Mouse (Mus musculus): ENCODE results near the gene Fanca. TPM values are rescaled to one million over a fixed set of nuclear protein-coding genes. Genes with fewer than 3 reads are reported as not detected.
A peak's percentile ranks its signal among the peaks of the same experiment; 100 is the strongest.

The Fanca gene
- total and polyA plus RNA-seq, 2 experiments from 2014 or later: 3.3 to 17.6 TPM

GRCm38 (mm10) chr8:123250940-123251339 lies 67.4 kb downstream of the Fanca start:
- DNase-seq (ENCODE audit: low spot score) (no peak), ATAC-seq (ENCODE audit: low FRiP score) (no peak)
- H3K4me3 ChIP-seq (ENCODE audit: low read depth, low read length): no peak overlapping the region
- no peak for TF ChIP-seq CTCF (IDR thresholded peaks at IDR 0.05)
- no peak overlapping the region for H3K9ac ChIP-seq (replicated peaks; ENCODE audit: low read length, poor library complexity, severe bottlenecking)
- no peaks in the 10 kb centered on the region for H3K27me3 ChIP-seq (ENCODE audit: insufficient read depth, low read length)
- WGBS: 93% methylated on average over 5 of the region's 5 CpGs
- peaks cover 49% of the 10 kb centered on the region for H3K36me3 ChIP-seq (ENCODE audit: insufficient read depth, low read length)
- peaks cover 11% of the 10 kb centered on the region; the same call in 1 of the 2 replicates for H3K4me1 ChIP-seq (ENCODE audit: insufficient read depth, low read length)
- H3K27ac ChIP-seq (ENCODE audit: low read depth, low read length): no peak overlapping the region
- no peaks in the 10 kb centered on the region for H3K9me3 ChIP-seq (ENCODE audit: low read length)
- H3K4me2 ChIP-seq (ENCODE audit: low read depth, low read length, poor library complexity, severe bottlenecking): no peak overlapping the region

DNA sequence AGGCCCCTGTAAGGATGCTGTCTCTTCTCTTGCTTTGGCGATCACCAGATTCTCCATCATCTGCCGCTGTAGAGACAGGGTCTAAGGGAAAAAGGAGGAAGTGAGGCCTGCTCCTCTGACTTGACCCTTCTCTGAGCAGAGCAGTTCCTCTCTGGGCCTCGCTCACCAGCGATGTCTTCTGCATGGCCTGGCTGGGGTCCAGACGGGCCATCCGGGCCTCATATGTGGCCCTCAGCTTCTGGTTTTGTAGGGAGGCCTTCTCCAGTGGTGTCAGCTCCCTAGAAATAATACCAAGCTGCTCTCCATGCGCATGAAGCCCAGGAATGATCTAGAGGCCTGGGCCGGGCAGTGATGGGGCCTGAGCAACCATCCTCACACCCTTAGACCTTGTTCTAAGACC lies 69.8 kb downstream of the Fanca start:
- Histone ChIP-seq H3K36me3 (ENCODE audit: insufficient read depth, low read length) (peaks cover 69% of the 10 kb centered on the region), H3K4me3 (ENCODE audit: low read depth, low read length) (no peak overlapping the region), H3K27ac (ENCODE audit: low read depth, low read length) (no peak overlapping the region), H3K4me2 (ENCODE audit: low read depth, low read length, poor library complexity, severe bottlenecking) (no peak overlapping the region), H3K4me1 (ENCODE audit: insufficient read depth, low read length) (peaks cover 6% of the 10 kb centered on the region; the same call in 1 of the 2 replicates), H3K9ac (replicated peaks; ENCODE audit: low read length, poor library complexity, severe bottlenecking) (no peak overlapping the region), H3K27me3 (ENCODE audit: insufficient read depth, low read length) (no peaks in the 10 kb centered on the region), H3K9me3 (ENCODE audit: low read length) (no peaks in the 10 kb centered on the region)
- 92% methylated on average over 8 of the region's 8 CpGs for WGBS
- DNase-seq (ENCODE audit: low spot score) (no peak), ATAC-seq (ENCODE audit: low FRiP score) (no peak)
- no peak for TF ChIP-seq CTCF (IDR thresholded peaks at IDR 0.05)

- no peak for ATAC-seq (ENCODE audit: low FRiP score)
- TF ChIP-seq CTCF (IDR thresholded peaks at IDR 0.05): no peak
- no peaks in the 10 kb centered on the region for H3K9me3 ChIP-seq (ENCODE audit: low read length)
- peaks cover 3% of the 10 kb centered on the region; the same call in 1 of the 2 replicates for H3K4me1 ChIP-seq (ENCODE audit: insufficient read depth, low read length)
- no peak overlapping the region for H3K27ac ChIP-seq (ENCODE audit: low read depth, low read length)
- no peak overlapping the region for H3K4me3 ChIP-seq (ENCODE audit: low read depth, low read length)
- H3K9ac ChIP-seq (replicated peaks; ENCODE audit: low read length, poor library complexity, severe bottlenecking): no peak overlapping the region
- H3K4me2 ChIP-seq (ENCODE audit: low read depth, low read length, poor library complexity, severe bottlenecking): no peak overlapping the region
- WGBS: 98% methylated on average over 6 of the region's 6 CpGs
- no peak for DNase-seq (ENCODE audit: low spot score)
- H3K27me3 ChIP-seq (ENCODE audit: insufficient read depth, low read length): no peaks in the 10 kb centered on the region
- H3K36me3 ChIP-seq (ENCODE audit: insufficient read depth, low read length): peaks cover 77% of the 10 kb centered on the region
Observed at GRCm38 (mm10) chr8:123247748-123248147, 70.6 kb downstream of the Fanca start.

DNA sequence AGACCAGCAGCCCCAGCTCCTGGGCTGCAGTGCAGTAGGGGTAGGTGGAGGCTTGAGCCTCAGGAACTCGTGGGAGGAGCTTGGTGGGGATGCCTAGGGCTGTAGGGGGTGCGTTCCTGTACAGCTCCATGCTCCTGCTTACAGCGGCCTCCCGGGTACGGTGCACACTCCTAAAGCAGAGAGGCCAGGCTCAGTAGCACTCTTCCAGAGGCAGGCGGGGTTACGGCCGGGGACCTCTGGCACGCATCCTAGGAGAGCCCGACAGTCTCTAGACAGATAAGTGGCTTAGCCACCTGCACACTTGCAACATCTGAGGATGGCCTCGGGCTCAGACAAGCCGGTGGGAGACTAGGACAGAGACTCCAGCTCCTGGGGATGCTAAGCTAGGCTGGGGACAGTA lies 72.8 kb downstream of the Fanca start:
- no peak overlapping the region for H3K4me3 ChIP-seq (ENCODE audit: low read depth, low read length)
- H3K27me3 ChIP-seq (ENCODE audit: insufficient read depth, low read length): no peaks in the 10 kb centered on the region
- no peaks in the 10 kb centered on the region for H3K4me1 ChIP-seq (ENCODE audit: insufficient read depth, low read length)
- ATAC-seq (ENCODE audit: low FRiP score) (no peak), DNase-seq (ENCODE audit: low spot score) (no peak)
- peaks cover 77% of the 10 kb centered on the region for H3K36me3 ChIP-seq (ENCODE audit: insufficient read depth, low read length)
- 93% methylated on average over 12 of the region's 12 CpGs for WGBS
- no peaks in the 10 kb centered on the region for H3K9me3 ChIP-seq (ENCODE audit: low read length)
- H3K9ac ChIP-seq (replicated peaks; ENCODE audit: low read length, poor library complexity, severe bottlenecking): no peak overlapping the region
- H3K27ac ChIP-seq (ENCODE audit: low read depth, low read length): no peak overlapping the region
- TF ChIP-seq CTCF (IDR thresholded peaks at IDR 0.05): no peak
- no peak overlapping the region for H3K4me2 ChIP-seq (ENCODE audit: low read depth, low read length, poor library complexity, severe bottlenecking)

DNA sequence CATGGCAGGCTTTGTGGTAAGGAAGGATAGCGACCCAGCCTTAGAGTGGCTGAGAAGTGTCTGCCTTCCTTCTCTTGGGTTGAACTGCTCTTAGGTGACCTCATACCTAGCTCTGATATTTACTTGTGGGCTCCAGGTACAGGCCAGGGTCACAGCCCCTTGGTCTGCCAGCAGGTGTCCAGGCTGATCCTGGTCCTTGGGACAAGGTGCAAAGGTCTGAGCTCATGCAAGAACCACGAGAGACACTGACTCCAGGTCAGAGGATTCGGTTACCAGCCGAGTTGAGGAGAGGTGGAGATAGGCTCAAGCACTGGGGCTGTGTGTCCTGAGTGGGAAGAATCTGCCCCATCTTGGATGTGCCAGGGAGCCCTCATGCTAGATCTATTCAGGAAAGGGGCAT lies 74.0 kb downstream of the Fanca start:
- 94% methylated on average over 4 of the region's 4 CpGs for WGBS
- DNase-seq (ENCODE audit: low spot score) (no peak), ATAC-seq (ENCODE audit: low FRiP score) (no peak)
- no peak for TF ChIP-seq CTCF (IDR thresholded peaks at IDR 0.05)
- Histone ChIP-seq H3K4me2 (ENCODE audit: low read depth, low read length, poor library complexity, severe bottlenecking) (no peak overlapping the region), H3K4me3 (ENCODE audit: low read depth, low read length) (no peak overlapping the region), H3K9me3 (ENCODE audit: low read length) (no peaks in the 10 kb centered on the region), H3K9ac (replicated peaks; ENCODE audit: low read length, poor library complexity, severe bottlenecking) (no peak overlapping the region), H3K36me3 (ENCODE audit: insufficient read depth, low read length) (peaks cover 73% of the 10 kb centered on the region), H3K4me1 (ENCODE audit: insufficient read depth, low read length) (no peaks in the 10 kb centered on the region), H3K27me3 (ENCODE audit: insufficient read depth, low read length) (no peaks in the 10 kb centered on the region), H3K27ac (ENCODE audit: low read depth, low read length) (no peak overlapping the region)

DNA sequence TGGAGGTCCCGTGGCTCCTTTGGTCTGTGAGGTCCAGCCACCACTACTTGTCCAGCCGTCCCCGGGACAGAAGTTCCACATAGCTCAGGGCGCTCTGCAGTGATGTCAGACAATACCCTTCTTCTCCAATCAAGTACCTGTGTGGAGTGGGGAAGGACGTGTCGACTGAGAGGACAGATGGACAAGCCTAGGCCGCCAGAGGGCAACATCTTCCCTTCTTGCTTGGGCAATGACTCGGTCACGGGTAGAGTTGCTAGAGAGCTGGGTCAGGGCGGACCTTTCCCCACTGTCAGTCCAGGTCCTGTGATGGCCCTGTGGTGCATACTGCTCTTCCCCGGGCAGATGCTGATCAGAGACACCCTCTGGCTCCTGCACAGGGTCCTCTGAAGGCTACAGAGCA lies 75.3 kb downstream of the Fanca start:
- H3K4me3 ChIP-seq (ENCODE audit: low read depth, low read length): no peak overlapping the region
- ATAC-seq (ENCODE audit: low FRiP score): no peak

More for the DNA sequence above, 75.3 kb downstream of the Fanca start:
- H3K4me1 ChIP-seq (ENCODE audit: insufficient read depth, low read length): no peaks in the 10 kb centered on the region
- peak; percentile 12; the same call in 1 of the 2 replicates for TF ChIP-seq CTCF (IDR thresholded peaks at IDR 0.05)
- no peak overlapping the region for H3K9ac ChIP-seq (replicated peaks; ENCODE audit: low read length, poor library complexity, severe bottlenecking)
- H3K27me3 ChIP-seq (ENCODE audit: insufficient read depth, low read length): no peaks in the 10 kb centered on the region
- H3K9me3 ChIP-seq (ENCODE audit: low read length): no peaks in the 10 kb centered on the region
- DNase-seq (ENCODE audit: low spot score): no peak
- no peak overlapping the region for H3K4me2 ChIP-seq (ENCODE audit: low read depth, low read length, poor library complexity, severe bottlenecking)
- H3K36me3 ChIP-seq (ENCODE audit: insufficient read depth, low read length): peaks cover 60% of the 10 kb centered on the region
- no peak overlapping the region for H3K27ac ChIP-seq (ENCODE audit: low read depth, low read length)
- WGBS: 71% methylated on average over 11 of the region's 11 CpGs
